Mouse (Mus musculus): ENCODE measurements around the gene Bmp6.

Gene Bmp6

GRCm38 (mm10) chr13:38511979-38512378 is 167.1 kb downstream of the Bmp6 start:
- DNase-seq (ENCODE audit: low spot score in 2 of 2) = no peak

GRCm38 (mm10) chr13:38513921-38514320 is 169.0 kb downstream of the Bmp6 start:
- no peak for DNase-seq (ENCODE audit: low spot score in 2 of 2)

- DNase-seq (ENCODE audit: low spot score in 2 of 2) = no peak
These were observed 170.5 kb downstream of the Bmp6 start for GRCm38 (mm10) chr13:38515431-38515830.

GRCm38 (mm10) chr13:38515845-38516244 is 170.9 kb downstream of the Bmp6 start:
- no peak for DNase-seq (ENCODE audit: low spot score in 2 of 2)

GRCm38 (mm10) chr13:38516582-38516981 is 171.7 kb downstream of the Bmp6 start:
- no peak for DNase-seq (ENCODE audit: low spot score in 2 of 2)

GRCm38 (mm10) chr13:38520299-38520698 is 175.4 kb downstream of the Bmp6 start:
- no peak for DNase-seq (ENCODE audit: low spot score in 2 of 2)

GRCm38 (mm10) chr13:38522056-38522654 is 177.2 kb downstream of the Bmp6 start:
- DNase-seq (ENCODE audit: low spot score in 2 of 2) = no peak

GRCm38 (mm10) chr13:38523231-38523630 is 178.3 kb downstream of the Bmp6 start:
- no peak for DNase-seq (ENCODE audit: low spot score in 2 of 2)

GRCm38 (mm10) chr13:38525261-38525660 is 180.4 kb downstream of the Bmp6 start:
- no peak for DNase-seq (ENCODE audit: low spot score in 2 of 2)

- no peak for DNase-seq (ENCODE audit: low spot score in 2 of 2)
These were observed 181.2 kb downstream of the Bmp6 start for GRCm38 (mm10) chr13:38526116-38526515.

GRCm38 (mm10) chr13:38527041-38527796 is 182.3 kb downstream of the Bmp6 start:
- no peak for DNase-seq (ENCODE audit: low spot score in 2 of 2)

- peak; percentile 85 to 87 for DNase-seq (ENCODE audit: low spot score in 2 of 2)
These were observed 183.1 kb downstream of the Bmp6 start for GRCm38 (mm10) chr13:38527797-38528650.

GRCm38 (mm10) chr13:38528687-38529294 is 183.9 kb downstream of the Bmp6 start, which contains the start of gene Txndc5:
Gene Txndc5, minus strand, starts transcription at chr13:38528824.
- DNase-seq (ENCODE audit: low spot score in 2 of 2) = no peak

GRCm38 (mm10) chr13:38529576-38529975 is 184.7 kb downstream of the Bmp6 start:
- DNase-seq (ENCODE audit: low spot score in 2 of 2) = no peak

GRCm38 (mm10) chr13:38531498-38531897 is 186.6 kb downstream of the Bmp6 start:
- no peak for DNase-seq (ENCODE audit: low spot score in 2 of 2)

GRCm38 (mm10) chr13:38533461-38533860 is 188.6 kb downstream of the Bmp6 start:
- DNase-seq (ENCODE audit: low spot score in 2 of 2) = no peak

GRCm38 (mm10) chr13:38534016-38534415 is 189.1 kb downstream of the Bmp6 start:
- no peak for DNase-seq (ENCODE audit: low spot score in 2 of 2)

- no peak for DNase-seq (ENCODE audit: low spot score in 2 of 2)
These were observed 189.8 kb downstream of the Bmp6 start for GRCm38 (mm10) chr13:38534731-38535130.

GRCm38 (mm10) chr13:38537521-38537920 is 192.6 kb downstream of the Bmp6 start:
- DNase-seq (ENCODE audit: low spot score in 2 of 2) = no peak

- no peak for DNase-seq (ENCODE audit: low spot score in 2 of 2)
These were observed 194.4 kb downstream of the Bmp6 start for GRCm38 (mm10) chr13:38539192-38539900.

GRCm38 (mm10) chr13:38543455-38544125 is 198.7 kb downstream of the Bmp6 start:
- DNase-seq (ENCODE audit: low spot score in 2 of 2) = no peak

Data from right cerebral cortex, postnatal 10 days (tissue).